Mouse (Mus musculus) limb, embryonic 15.5 days (tissue): Measurements from ENCODE around the gene Plpp6. TPM values are rescaled to one million over a fixed set of nuclear protein-coding genes. Genes with fewer than 3 reads are reported as not detected.

Experiments
- ATAC-seq: fragments of 200-750 bp; cut with Nextera tagmentation; 2 replicates; pipeline ENCODE4 v1.8.0; 2017; ENCODE audit warnings: low read depth, moderate TSS enrichment; ENCODE audit not compliant: insufficient number of reproducible peaks, low FRiP score, low TSS enrichment
- H3K27ac ChIP-seq: fragments of 300-500 bp; sonication (generic); 2 replicates; pipeline ENCODE4 v1.5.1; 2015; ENCODE audit warnings: moderate library complexity, mild to moderate bottlenecking, inconsistent platforms
- H3K27me3 ChIP-seq: fragments of 300-500 bp; sonication (generic); 2 replicates; pipeline ENCODE4 v1.6.1; 2015; ENCODE audit warnings: inconsistent platforms
- H3K36me3 ChIP-seq: fragments of 300-500 bp; sonication (generic); 2 replicates; pipeline ENCODE4 v1.6.1; 2015; ENCODE audit warnings: inconsistent platforms
- H3K4me1 ChIP-seq: fragments of 300-500 bp; sonication (generic); 2 replicates; pipeline ENCODE4 v1.6.1; 2015; ENCODE audit warnings: inconsistent platforms
- H3K4me2 ChIP-seq: fragments of 300-500 bp; sonication (generic); 2 replicates; pipeline ENCODE4 v1.6.1; 2015; ENCODE audit warnings: mild to moderate bottlenecking, inconsistent platforms
- H3K4me3 ChIP-seq: fragments of 300-500 bp; sonication (generic); 2 replicates; pipeline ENCODE4 v1.5.1; 2015; ENCODE audit warnings: mild to moderate bottlenecking, inconsistent platforms
- H3K9ac ChIP-seq: fragments of 300-500 bp; sonication (generic); 2 replicates; pipeline ENCODE4 v1.6.1; 2015; ENCODE audit warnings: inconsistent platforms
- H3K9me3 ChIP-seq: fragments of 300-500 bp; sonication (generic); 2 replicates; pipeline ENCODE4 v1.6.1; 2016; ENCODE audit warnings: inconsistent platforms
- WGBS: fragments of 180-500 bp; shearing (Covaris S2); methylation state at CpG from one replicate; pipeline ENCODE4 v1.1.7; 2015; 5-methylcytosine and 5-hydroxymethylcytosine counted together
- polyA plus RNA-seq: library from polyadenylated mRNA; unstranded; fragments of >200 nt; fragmentation: Nextera tagmentation; extraction: Ambion mirVana; gene quantifications from 2 replicates; pipeline ENCODE4 v1.2.1, GENCODE M21; 2015

The Plpp6 gene
- polyA plus RNA-seq, 1 experiment from 2014 or later = 8.2 TPM

GRCm38 (mm10) chr19:28947311-28947710, 16.4 kb upstream of the Plpp6 start:
- WGBS = 43% methylated on average over 2 of the region's 2 CpGs

GRCm38 (mm10) chr19:28951251-28951650, 12.5 kb upstream of the Plpp6 start:
- WGBS = 79% methylated on average over 5 of the region's 5 CpGs
- no peak overlapping the region for H3K9ac ChIP-seq

More at GRCm38 (mm10) chr19:28947311-28947710, 16.4 kb upstream of the Plpp6 start:
- ATAC-seq = no peak
- no peaks in the 10 kb centered on the region for H3K9me3 ChIP-seq
- no peak overlapping the region for H3K4me3 ChIP-seq
- no peak overlapping the region for H3K9ac ChIP-seq
- H3K27ac ChIP-seq = no peak overlapping the region
- H3K4me2 ChIP-seq = no peak overlapping the region
- no peaks in the 10 kb centered on the region for H3K4me1 ChIP-seq
- no peaks in the 10 kb centered on the region for H3K27me3 ChIP-seq
- H3K36me3 ChIP-seq = no peaks in the 10 kb centered on the region

GRCm38 (mm10) chr19:28963113-28963512, 640 bp upstream of the Plpp6 start:
- Histone ChIP-seq H3K4me2 (peak overlapping the region; percentile 92), H3K27ac (no peak overlapping the region), H3K27me3 (no peaks in the 10 kb centered on the region), H3K9ac (no peak overlapping the region), H3K36me3 (no peaks in the 10 kb centered on the region), H3K9me3 (no peaks in the 10 kb centered on the region), H3K4me1 (peaks cover 11% of the 10 kb centered on the region), H3K4me3 (peak overlapping the region; percentile 89; the same call in 1 of the 2 replicates)
- 38% methylated on average over 3 of the region's 3 CpGs for WGBS
- ATAC-seq = no peak

More at GRCm38 (mm10) chr19:28951251-28951650, 12.5 kb upstream of the Plpp6 start:
- H3K4me2 ChIP-seq = no peak overlapping the region
- no peaks in the 10 kb centered on the region for H3K27me3 ChIP-seq
- ATAC-seq = no peak
- no peaks in the 10 kb centered on the region for H3K36me3 ChIP-seq
- no peaks in the 10 kb centered on the region for H3K4me1 ChIP-seq
- H3K9me3 ChIP-seq = no peaks in the 10 kb centered on the region
- no peak overlapping the region for H3K4me3 ChIP-seq
- no peak overlapping the region for H3K27ac ChIP-seq

- Histone ChIP-seq H3K9ac (peak overlapping the region; percentile 77; the same call in 1 of the 2 replicates), H3K27ac (no peak overlapping the region), H3K36me3 (no peaks in the 10 kb centered on the region), H3K4me2 (peak overlapping the region; percentile 92), H3K9me3 (no peaks in the 10 kb centered on the region), H3K4me1 (peaks cover 11% of the 10 kb centered on the region), H3K27me3 (no peaks in the 10 kb centered on the region), H3K4me3 (peak overlapping the region; percentile 89)
- ATAC-seq = no peak
- 2% methylated on average over 4 of the region's 4 CpGs for WGBS
These were observed 276 bp upstream of the Plpp6 start for GRCm38 (mm10) chr19:28963513-28963841.

- no peak overlapping the region for H3K27ac ChIP-seq
- no peaks in the 10 kb centered on the region for H3K36me3 ChIP-seq
- WGBS = 7% methylated on average over 16 of the region's 16 CpGs
- peak overlapping the region; percentile 77 for H3K9ac ChIP-seq
- H3K4me3 ChIP-seq = peak overlapping the region; percentile 89
- H3K4me2 ChIP-seq = peak overlapping the region; percentile 92
- no peaks in the 10 kb centered on the region for H3K27me3 ChIP-seq
- ATAC-seq = 0 out of 2 replicates have a peak, but pooled peaks have one; percentile 19
- H3K9me3 ChIP-seq = no peaks in the 10 kb centered on the region
- peaks cover 11% of the 10 kb centered on the region for H3K4me1 ChIP-seq
These were observed 775 bp downstream of the Plpp6 start for GRCm38 (mm10) chr19:28964552-28964903.

GRCm38 (mm10) chr19:28967652-28968051, 3.9 kb downstream of the Plpp6 start, which contains the start of gene 4430402I18Rik:
Gene 4430402I18Rik, minus strand, starts transcription at chr19:28967800.
- Histone ChIP-seq H3K4me3 (no peak within 1 kb of the TSS), H3K36me3 (no peaks in the 10 kb centered on the region), H3K9ac (no peak within 1 kb of the TSS), H3K27me3 (no peaks in the 10 kb centered on the region), H3K27ac (no peak within 1 kb of the TSS), H3K4me1 (peaks cover 11% of the 10 kb centered on the region), H3K4me2 (no peak within 1 kb of the TSS), H3K9me3 (no peaks in the 10 kb centered on the region)
- WGBS = 9% methylated on average over 11 of the region's 11 CpGs
- no peak for ATAC-seq

- H3K4me3 ChIP-seq = no peak overlapping the region
- WGBS = 72% methylated on average over 4 of the region's 4 CpGs
- no peak overlapping the region for H3K9ac ChIP-seq
- no peak overlapping the region for H3K4me2 ChIP-seq
- no peaks in the 10 kb centered on the region for H3K36me3 ChIP-seq
- peaks cover 11% of the 10 kb centered on the region for H3K4me1 ChIP-seq
- ATAC-seq = no peak
- no peak overlapping the region for H3K27ac ChIP-seq
- H3K27me3 ChIP-seq = no peaks in the 10 kb centered on the region
- no peaks in the 10 kb centered on the region for H3K9me3 ChIP-seq
These were observed 4.4 kb downstream of the Plpp6 start for GRCm38 (mm10) chr19:28968178-28968577.

GRCm38 (mm10) chr19:28969231-28969630, 5.5 kb downstream of the Plpp6 start:
- Histone ChIP-seq H3K36me3 (no peaks in the 10 kb centered on the region), H3K27me3 (no peaks in the 10 kb centered on the region), H3K9ac (no peak overlapping the region), H3K4me2 (no peak overlapping the region), H3K27ac (no peak overlapping the region), H3K4me3 (no peak overlapping the region), H3K9me3 (no peaks in the 10 kb centered on the region), H3K4me1 (peaks cover 10% of the 10 kb centered on the region)
- ATAC-seq = no peak
- WGBS = 71% methylated on average over 5 of the region's 5 CpGs

GRCm38 (mm10) chr19:28970251-28970650, 6.5 kb downstream of the Plpp6 start:
- no peak overlapping the region for H3K9ac ChIP-seq
- no peak overlapping the region for H3K27ac ChIP-seq
- no peak overlapping the region for H3K4me3 ChIP-seq
- H3K27me3 ChIP-seq = peaks cover 3% of the 10 kb centered on the region; the same call in 1 of the 2 replicates
- no peaks in the 10 kb centered on the region for H3K36me3 ChIP-seq
- H3K4me2 ChIP-seq = no peak overlapping the region
- no peak for ATAC-seq
- peaks cover 7% of the 10 kb centered on the region; the same call in 1 of the 2 replicates for H3K4me1 ChIP-seq
- 53% methylated on average over 11 of the region's 11 CpGs for WGBS
- H3K9me3 ChIP-seq = no peaks in the 10 kb centered on the region

GRCm38 (mm10) chr19:28974862-28975611, 11.3 kb downstream of the Plpp6 start:
- no peak overlapping the region for H3K27ac ChIP-seq
- H3K4me3 ChIP-seq = peak overlapping the region; percentile 31
- ATAC-seq = no peak
- H3K4me2 ChIP-seq = peak overlapping the region; percentile 64
- H3K36me3 ChIP-seq = no peaks in the 10 kb centered on the region
- WGBS = 16% methylated on average over 35 of the region's 35 CpGs
- peaks cover 4% of the 10 kb centered on the region; the same call in 1 of the 2 replicates for H3K4me1 ChIP-seq
- peaks cover 6% of the 10 kb centered on the region; the same call in 1 of the 2 replicates for H3K27me3 ChIP-seq
- H3K9ac ChIP-seq = no peak overlapping the region
- H3K9me3 ChIP-seq = no peaks in the 10 kb centered on the region

- no peaks in the 10 kb centered on the region for H3K9me3 ChIP-seq
- no peak overlapping the region for H3K4me2 ChIP-seq
- H3K9ac ChIP-seq = no peak overlapping the region
- 75% methylated on average over 7 of the region's 7 CpGs for WGBS
- no peak overlapping the region for H3K4me3 ChIP-seq
- ATAC-seq = no peak
- no peaks in the 10 kb centered on the region for H3K4me1 ChIP-seq
- H3K36me3 ChIP-seq = no peaks in the 10 kb centered on the region
- no peak overlapping the region for H3K27ac ChIP-seq
- H3K27me3 ChIP-seq = no peaks in the 10 kb centered on the region
These were observed 18.9 kb downstream of the Plpp6 start for GRCm38 (mm10) chr19:28982617-28983016.

- Histone ChIP-seq H3K4me2 (peak overlapping the region; percentile 76), H3K4me1 (peaks cover 17% of the 10 kb centered on the region), H3K4me3 (peak overlapping the region; percentile 96), H3K27ac (peak overlapping the region; percentile 91), H3K9ac (peak overlapping the region; percentile 71), H3K36me3 (peaks cover 7% of the 10 kb centered on the region; the same call in 1 of the 2 replicates), H3K9me3 (no peaks in the 10 kb centered on the region), H3K27me3 (no peaks in the 10 kb centered on the region)
- 69% methylated on average over 8 of the region's 8 CpGs for WGBS
- ATAC-seq = no peak
These were observed 25.8 kb downstream of the Plpp6 start for GRCm38 (mm10) chr19:28989515-28989914.
